Mouse (Mus musculus) layer of hippocampus, adult 8-10 months (tissue): ENCODE results near the gene Zfp3. TPM values are rescaled to one million over a fixed set of nuclear protein-coding genes. Genes with fewer than 3 reads are reported as not detected.
"Not testable (repeated sequence)": the region's sequence is repeated elsewhere in the genome, so short reads cannot be mapped to it uniquely, and the experiment has no call there.

ENCODE experiments used
- DNase-seq, 2 experiments: peaks; one replicate each; pipeline ENCODE4 v3.0.0; 2022; ENCODE audit warnings: low spot score in 2 of 2
- total RNA-seq, 4 experiments: library from RNA; stranded (reverse); gene quantifications; 2 replicates each; pipeline ENCODE4 v1.2.4; 2022

The Zfp3 gene
- total RNA-seq, 4 experiments from 2014 or later, result 20.4 to 23.8 (median 22.2) TPM

GRCm38 (mm10) chr11:70755645-70756044, 8.4 kb upstream of the Zfp3 start:
- DNase-seq, result peak; percentile 63 to 84

DNA sequence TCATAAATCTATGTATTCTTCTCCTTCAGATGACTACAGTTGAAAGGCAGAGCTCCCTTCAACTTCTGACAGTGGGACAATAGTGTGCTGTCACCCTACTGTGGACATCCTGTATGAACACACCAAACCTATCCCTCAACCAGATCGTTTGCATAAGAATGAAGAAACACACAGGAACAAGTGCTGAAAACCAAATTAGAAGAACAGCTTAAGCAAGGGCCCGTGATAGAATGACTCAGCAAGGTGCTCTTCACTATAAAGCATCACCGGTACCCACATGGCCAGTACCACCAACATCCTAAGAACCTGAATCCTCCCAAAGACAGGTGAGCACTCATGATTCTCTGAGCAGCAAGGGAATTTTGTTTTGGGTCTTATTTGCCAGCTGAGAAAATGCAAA, 3.6 kb upstream of the Zfp3 start:
- not testable (repeated sequence) for DNase-seq

DNA sequence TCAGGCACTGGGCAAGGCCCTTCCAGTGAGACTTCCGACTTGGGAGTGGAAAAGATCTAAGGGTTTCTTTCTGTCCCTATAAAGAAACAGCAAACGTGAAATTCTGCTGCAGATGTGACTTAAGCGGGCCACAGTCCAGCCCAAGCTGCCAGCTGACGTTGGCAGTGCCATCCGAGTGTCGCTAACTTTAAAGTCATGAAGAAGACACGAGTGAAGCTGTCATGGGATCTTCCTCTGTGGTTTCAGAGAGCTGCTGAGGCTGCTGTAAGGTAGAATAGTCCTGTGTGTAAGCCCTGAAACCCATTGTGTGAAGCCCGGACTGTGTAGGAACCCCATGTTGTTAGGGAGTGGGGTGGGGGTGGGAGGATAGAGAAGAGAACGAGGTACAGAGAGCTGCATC, 1.4 kb upstream of the Zfp3 start:
- DNase-seq, result no peak

- no peak for DNase-seq
These were observed 450 bp upstream of the Zfp3 start for GRCm38 (mm10) chr11:70763582-70763935.

DNA sequence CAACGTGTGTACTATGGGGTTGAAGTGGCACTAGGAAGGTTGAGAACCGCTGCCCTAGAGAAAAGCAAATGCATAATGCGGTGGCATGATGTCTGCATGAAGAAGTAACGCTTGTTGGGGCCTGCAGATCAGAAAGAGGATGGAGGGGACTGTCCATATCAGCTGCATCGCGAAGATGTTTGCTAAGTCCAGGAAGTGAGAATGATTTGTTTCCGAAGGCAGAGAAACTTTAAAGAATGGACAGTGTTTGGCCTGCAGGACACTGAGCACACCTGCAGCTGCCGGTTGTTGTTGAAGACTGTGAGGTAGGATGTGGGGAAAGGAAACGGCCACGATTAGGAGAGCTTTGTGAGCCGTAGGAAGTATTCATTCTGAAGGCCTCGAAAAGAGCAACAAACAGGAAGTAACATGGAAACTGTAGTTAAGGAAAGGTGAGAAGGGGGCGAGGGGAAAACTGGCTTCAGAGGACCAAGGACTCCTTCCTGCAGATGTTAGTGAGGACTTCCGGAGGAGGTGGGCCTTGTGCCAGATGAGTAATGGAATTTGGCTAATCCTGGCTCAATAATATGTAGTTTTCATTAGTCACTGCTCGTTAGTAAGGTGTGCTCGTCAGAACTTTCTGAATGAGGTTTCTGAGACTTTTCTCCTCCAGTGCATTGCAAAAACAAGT, 1.9 kb downstream of the Zfp3 start:
- no peak for DNase-seq

DNA sequence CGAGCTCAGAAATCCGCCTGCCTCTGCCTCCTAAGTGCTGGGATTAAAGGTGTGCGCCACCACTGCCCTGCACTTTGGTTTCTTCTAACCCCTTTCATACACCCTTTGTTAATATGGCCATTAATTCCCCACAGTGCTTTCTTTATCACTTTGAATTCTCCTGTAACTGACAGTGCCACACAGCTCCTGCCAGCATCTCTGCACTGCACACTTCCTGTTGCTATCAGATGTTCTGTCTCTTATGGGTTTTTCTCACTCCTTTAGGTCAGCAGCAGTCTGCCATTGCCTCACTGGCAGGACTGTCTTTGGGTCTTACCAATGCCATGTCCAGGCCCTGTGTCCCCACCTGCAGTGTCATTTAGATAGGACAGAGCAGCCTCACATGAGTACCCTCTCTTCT, 6.8 kb downstream of the Zfp3 start:
- no peak for DNase-seq

DNA sequence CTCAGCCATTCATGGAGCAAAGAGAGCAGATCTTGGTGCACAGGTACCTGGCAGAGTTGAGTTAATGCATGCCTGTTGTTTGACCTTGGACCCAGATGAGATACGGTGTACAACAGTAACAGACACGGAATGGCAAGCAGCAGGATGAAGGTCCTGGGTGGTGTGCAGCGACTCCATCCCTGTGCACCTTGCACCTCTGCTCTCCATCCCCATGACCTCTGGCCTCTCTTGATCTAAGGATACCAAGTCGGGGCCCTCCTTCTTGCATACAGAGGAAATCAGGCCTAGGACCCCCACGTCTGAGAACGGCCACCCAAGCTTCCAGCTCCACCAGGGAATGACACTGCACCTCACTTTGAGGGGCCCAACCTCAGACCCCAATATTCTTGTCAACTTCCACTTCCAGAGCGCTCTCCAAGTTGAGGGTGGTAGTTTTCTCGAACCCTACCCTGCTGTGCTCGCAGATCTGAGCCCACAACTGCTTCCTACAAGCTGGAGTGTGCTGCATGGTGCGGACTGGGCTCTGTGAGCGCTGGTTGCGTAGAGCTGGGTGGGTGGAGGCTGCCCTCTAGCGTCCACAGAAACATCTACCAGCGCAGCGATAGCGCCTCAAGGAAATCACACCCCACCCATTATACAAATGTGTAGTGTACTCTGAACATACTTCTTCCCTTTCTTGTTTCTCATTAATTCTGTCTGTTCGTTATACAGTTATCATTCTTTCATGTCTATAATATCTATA, 13.0 kb downstream of the Zfp3 start:
- DNase-seq, result peak; percentile 43 to 66

DNA sequence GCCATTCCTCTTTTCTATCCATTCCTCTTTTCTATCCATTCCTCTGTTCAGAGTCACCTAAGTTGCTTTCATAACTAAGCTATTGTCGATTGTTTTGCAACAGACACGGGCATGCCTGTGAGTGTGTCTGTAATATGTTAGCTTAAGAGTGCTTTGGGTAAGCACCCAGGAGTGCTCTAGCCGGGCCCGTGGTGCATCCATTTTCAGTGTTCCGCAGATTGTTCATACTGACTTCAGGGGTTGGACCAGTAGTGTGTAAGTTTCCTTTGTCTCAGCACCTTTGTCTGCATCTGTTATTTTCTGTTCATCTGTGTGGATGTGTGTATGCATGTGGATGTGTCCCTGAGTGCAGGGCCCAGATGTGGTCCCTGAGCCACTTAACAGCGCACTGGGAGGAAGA, 13.6 kb downstream of the Zfp3 start:
- no peak for DNase-seq

DNA sequence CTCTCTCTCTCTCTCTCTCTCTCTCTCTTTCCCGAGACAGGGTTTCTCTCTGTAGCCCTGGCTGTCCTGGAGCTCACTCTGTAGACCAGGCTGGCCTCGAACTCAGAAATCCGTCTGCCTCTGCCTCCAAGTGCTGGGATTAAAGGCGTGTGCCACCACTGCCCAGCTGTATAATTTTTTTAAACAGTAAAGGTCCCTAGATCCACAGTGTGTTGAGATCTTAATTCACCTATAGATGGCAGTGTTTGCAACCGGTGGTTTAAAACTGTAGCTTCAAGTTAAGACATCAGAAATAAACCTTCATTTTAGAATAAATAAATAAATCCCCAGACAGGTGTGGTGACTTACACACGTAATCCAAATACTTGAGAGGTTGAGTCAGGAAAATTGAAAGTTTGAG, 14.0 kb downstream of the Zfp3 start:
- not testable (repeated sequence) for DNase-seq

DNA sequence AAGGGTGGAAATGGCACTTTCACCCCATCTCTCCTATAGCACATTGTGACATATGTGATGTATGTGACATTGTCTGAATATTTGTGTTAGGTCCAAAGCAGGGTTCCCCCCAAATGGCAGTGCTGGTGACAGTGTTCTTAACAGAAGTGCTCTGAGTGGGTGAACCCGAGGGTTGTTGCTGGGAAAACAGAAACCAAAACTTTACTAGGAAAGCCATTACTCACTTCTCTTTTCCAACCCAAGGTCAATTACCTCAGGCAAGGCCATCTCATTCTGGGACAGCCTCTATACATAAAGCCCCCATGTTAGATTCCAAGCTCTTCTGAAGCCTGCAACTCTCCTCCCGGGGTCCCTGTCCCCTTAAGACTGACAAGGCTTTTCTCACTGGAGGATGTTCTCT, 21.9 kb downstream of the Zfp3 start:
- DNase-seq, result no peak

DNA sequence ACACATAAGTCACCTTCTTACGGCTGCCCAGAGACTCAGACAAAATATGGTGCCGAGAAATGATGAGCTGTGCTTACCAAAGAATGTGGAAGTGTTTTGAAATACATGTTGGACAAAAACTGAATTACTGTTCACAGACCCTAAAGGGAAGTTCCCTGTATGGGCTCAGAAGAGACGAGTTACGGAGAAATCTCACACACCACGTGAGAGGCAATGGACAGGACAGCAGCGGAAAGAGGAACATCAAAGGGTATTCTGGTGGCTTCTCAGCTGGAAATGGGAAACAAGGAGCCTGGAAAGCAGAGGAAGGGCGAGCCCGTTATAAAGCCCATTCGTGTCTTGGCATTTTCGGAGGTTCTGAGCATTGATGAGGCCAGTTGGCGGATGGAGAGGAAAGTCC, 23.0 kb downstream of the Zfp3 start:
- DNase-seq, result no peak

DNA sequence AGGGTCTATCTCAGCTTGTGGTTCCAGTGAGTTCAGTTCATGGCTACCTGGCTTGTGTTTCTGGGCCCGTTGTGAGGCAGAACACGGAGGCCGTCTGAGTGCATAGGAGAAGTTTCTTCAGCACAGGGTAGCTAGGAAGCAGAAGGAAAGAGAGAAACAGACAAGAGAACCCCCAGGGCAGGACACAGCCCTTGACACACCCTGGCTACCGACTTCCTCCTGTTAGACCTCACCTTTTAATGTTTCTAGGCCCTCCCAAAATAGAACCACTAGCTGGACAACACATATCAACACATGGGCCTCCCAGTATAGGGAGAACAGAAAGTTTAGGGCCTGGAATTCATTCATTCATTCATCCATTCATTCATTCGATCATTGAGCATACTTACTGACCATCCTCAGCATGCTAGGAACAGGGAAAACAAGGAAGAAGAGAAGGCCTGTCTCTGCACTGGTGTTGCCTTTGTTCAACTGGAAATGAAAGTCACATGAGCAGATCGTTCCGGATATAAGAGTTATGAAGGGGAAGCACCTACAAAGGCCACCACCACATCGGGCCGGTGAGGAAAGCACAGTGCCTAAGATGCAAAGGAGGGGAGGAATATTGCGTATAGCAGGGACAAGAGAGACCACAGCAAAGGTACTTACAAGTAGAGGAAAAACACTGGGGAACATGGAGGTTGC, 25.1 kb downstream of the Zfp3 start:
- no peak for DNase-seq

GRCm38 (mm10) chr11:70790426-70790825, 26.4 kb downstream of the Zfp3 start:
- no peak for DNase-seq

GRCm38 (mm10) chr11:70790874-70791551, 27.0 kb downstream of the Zfp3 start:
- DNase-seq, result no peak

DNA sequence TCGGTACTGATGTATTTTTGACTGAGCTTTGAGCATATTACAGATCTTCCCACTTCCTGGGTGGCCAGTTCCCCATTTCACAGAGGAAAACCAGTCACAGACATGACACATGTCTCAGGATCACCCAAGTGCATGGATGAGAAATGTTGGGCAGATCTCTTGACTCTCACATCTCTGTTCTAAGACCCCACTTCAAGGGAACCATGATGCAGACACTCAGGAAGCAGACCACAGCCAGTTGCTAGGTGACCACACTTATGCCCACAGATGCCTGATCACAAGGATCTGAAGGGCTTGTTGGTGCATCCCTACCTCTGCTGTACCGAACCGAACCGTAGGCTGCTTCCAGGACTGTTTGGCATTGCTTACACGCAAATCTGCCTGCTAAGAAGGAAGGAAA, 27.7 kb downstream of the Zfp3 start:
- no peak for DNase-seq

DNA sequence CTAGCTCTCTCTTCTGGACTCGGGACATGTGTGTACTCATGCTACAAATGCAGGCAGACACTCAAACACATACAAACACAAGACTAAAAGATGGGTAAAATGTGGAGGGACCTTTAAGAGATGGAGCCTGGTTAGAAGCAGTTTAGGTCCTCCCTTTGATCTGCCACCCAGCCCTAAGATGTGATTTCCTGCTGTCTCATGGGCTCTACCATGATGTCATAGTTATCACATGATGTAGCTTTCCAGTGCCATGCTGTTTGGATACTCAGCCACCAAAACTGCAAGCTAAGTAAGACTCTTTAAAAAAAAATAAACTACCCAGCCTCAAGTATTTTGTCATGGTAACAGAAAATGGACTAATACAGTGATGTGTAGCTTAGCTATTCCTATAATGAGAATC, 28.4 kb downstream of the Zfp3 start:
- DNase-seq, result no peak

DNA sequence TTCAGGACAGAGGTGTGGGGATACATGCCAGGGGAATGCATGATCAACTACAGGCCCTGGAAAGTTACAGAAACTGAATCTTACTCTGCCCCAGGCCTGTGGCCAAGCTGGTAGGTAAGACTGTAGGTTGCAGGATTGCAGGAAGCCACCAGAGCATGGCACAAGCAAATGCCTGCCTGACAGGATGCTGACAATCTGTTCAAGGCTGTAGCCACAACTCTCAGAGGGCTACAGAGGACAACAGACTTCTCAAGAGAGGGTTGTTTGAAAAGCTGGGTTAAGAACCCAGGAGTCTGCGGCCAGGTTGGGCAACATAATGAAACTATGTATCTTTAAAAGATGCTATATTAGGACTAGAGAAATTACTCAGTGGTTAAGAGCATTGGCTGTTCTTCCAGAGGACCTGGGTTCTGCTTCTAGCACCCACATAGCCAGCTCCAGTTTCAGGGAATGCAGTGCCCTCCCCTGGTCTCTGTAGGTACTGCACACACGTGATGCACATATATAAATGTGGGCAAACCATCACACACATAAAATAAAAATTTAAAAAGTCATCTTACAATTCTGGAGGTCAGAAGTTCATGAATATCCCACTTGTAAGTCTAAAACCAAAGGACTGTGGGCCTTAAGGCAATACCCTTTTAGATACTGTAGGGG, 38.3 kb downstream of the Zfp3 start:
- DNase-seq, result no peak

- no peak for DNase-seq
These were observed 38.9 kb downstream of the Zfp3 start for GRCm38 (mm10) chr11:70802865-70803261.

DNA sequence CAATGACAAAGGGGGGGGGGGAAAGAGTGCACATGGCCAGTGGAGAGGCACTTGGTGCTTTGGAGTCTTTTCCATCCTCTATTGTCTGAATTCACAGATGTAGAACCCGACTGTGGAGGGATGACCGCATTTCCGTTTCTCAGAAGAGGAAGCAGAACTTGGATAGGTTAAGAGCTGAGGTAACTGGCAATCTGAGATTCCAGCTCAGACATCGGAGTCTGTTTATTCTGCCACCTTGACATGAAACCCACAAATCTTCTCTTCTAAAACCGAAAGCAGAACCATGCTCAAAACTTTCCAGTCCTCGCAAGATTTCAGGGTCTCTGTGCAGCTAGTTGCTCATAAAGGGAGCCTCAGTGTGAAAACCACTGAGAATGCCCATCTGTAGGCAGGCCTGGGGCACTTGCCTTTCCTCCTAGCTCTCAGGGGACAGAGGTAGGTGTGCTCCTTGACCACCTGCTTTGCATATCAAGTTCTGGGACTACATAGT, 39.7 kb downstream of the Zfp3 start:
- no peak for DNase-seq

GRCm38 (mm10) chr11:70804395-70804794, 40.4 kb downstream of the Zfp3 start:
- DNase-seq, result no peak

GRCm38 (mm10) chr11:70805641-70806175, 41.7 kb downstream of the Zfp3 start:
- DNase-seq, result no peak
